Mouse (Mus musculus): Measurements from ENCODE around the gene Tead3.

DNA sequence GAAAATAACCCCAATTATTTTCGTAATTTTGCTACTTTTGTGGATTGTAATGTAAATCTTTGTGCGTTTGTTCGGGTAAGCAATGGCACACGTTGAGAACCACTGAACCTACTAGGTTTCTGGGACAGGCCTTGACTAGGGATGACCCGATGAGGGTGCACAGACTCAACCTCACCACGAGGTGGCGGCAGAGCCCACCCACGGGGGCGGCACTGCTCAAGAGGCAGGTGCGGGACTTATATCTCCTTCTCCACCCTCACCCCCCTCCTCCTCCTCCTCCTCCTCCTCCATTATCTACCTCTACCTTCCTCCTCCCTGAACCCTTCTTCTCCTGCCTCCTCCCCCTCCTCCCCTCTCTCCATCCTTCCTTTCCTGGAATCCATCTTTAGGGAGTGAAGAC lies 23.2 kb upstream of the Tead3 start:
- TF ChIP-seq CTCF (IDR thresholded peaks at IDR 0.05; ENCODE audit: low read depth, low read length) (peak; percentile 56), POLR2A (IDR thresholded peaks at IDR 0.05; ENCODE audit: borderline replicate concordance, low read depth, low read length) (no peak)

Measured in bone marrow macrophage, adult 2 months (primary cell).